Mouse (Mus musculus): Measurements from ENCODE around the gene Pla2g12b.

Gene Pla2g12b

DNA sequence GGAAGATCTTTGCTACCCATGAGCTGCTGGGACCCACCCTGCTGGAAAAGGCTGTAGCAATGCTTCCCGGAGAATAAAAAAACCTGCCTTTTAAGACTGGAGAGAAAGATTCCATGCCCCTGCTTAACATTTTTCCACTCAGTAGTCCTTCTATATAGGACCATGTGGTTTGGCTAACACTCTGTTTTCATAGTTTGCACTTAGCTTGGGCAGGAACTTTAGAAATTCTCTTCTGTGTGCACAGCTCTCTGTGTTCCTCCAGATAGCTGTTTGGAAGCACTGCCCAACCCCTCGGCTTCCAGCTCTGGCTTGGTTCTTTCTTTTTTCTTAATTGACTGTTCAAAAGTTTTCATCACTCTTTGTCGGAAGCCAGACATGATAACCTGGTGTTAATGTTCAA lies 13.2 kb downstream of the Pla2g12b start:
- DNase-seq: no peak

DNA sequence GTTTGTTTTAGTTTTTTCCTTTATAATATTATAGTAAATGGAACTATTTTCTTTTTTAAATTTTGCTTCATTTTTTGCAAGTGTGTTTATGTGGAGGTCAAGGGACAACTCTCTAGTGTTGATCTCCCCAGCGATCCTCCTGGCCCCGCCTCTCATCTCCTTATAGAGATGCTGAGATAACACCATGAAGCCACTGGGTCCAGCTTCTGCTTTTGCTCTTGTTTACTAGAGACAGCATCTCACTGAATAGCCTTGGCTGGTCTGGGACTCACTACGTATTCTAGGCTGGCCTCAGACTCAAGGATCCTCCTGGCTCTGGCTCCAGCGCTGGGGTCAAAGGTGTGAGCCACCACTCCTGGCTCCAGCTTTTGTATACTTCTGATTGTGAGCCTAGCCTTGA lies 16.1 kb downstream of the Pla2g12b start:
- no peak for DNase-seq

DNA sequence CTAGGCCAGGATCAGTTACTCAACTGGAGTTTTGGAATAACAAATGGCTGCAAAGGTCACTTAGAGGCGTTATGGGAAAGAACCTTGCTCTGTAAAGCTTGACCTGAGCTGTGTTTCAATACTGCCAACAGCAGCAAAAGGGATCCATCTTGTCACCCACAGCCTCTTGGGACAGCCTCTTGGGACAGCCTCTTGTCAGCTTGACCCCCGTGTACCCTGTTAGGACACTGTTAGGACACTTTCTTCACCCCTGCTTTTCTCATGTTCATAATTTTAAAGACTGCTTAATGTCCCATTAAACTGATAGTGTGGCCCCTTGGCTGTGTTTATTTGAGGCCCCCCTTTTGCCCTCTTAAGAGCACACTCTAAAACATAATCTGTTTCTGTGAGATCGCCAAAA lies 21.0 kb downstream of the Pla2g12b start:
- DNase-seq: no peak

DNA sequence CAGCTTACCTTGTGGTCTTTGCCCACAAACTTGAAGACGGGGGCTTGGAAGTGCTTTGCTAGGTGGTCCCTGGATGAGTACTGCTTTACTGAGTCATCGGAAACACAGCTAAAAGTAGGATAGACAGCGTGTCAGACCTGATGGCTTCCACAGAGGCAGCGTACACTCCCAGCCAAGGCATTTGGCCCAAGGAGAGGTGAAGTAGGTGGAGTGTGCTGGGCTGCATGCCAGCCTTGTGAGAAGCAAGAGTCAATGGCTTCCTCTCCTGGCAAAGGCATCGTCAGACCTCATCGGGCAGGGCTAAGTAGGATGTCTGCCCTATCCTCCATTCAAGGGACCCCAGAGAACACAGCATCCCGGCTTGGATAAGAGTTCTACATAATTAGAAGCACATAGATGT lies 21.9 kb downstream of the Pla2g12b start:
- DNase-seq: no peak

DNA sequence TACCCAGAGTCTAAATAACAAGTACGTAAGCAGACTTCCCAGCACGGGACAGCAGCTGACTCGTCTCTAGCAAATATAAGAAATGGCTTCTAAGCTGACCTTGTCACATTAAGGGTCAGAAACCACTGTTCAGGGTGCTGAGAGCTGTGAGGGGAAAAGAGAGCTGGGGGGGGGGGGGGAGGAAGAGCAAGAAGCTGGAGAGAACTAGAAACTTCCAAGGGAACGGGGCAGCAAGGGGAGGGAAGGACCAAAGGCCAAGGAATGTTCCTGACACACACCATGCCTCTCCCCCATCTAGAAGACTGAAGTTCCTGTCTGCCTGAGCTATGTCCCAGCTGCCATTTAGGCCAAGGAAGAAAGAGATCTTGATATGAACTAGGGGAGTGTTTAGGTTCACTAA lies 22.9 kb downstream of the Pla2g12b start:
- DNase-seq: no peak

DNA sequence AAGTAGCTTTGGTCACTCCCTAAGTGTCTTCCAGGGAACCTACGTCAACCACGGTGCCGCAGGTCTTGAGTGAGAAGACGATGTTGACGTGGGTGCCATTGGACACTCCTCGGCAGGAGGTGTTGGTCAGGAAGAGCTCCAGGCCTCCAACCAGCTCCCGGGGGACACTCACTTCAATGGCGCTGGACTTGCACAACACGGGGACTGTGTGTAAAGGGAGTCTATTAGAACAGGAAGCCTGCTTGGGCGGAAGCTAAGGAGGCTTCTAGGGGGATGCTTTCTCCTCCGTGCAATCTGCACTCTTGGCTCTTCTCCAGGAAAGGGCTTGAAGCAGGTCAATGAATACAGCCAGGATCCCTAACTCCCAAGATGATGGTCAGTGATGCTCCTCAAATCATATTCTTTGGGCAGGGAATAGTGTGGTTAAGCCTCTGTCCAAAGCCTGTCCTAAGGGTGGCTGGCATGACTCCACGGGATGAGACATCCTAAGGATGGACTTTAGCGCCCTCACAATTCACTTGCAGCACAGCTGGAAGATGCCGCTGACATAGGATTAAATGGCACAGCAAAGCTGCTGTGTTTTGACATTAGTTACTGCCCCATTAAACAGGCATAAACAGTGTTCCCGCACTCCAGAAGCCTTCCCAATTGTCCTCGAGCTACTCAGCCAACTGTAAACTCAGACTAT lies 26.1 kb downstream of the Pla2g12b start:
- DNase-seq: no peak

DNA sequence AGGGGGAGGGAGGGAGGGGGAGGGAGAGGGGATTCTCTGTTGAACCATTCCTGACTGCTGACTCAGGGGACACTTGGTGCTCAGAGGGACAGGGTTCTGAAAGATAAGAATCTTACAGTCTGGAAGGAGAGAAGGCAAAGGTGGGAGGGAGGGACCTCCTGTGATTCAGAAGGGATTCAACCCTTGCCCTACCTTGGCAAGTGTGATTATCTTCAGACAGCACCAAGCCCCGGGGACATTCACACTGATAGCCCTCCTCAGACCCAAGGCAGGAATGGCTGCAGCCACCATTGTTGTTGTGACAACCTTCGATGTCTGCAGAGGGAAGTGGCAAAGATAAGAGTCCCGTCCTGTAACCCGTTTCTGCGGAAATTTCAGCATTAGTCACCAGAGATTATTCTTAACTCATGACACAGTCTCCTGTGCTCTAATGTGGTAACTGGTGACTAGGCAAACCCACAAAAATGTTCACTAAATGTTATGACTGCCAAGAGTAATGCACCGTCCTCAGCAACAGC lies 27.3 kb downstream of the Pla2g12b start:
- no peak for DNase-seq

DNA sequence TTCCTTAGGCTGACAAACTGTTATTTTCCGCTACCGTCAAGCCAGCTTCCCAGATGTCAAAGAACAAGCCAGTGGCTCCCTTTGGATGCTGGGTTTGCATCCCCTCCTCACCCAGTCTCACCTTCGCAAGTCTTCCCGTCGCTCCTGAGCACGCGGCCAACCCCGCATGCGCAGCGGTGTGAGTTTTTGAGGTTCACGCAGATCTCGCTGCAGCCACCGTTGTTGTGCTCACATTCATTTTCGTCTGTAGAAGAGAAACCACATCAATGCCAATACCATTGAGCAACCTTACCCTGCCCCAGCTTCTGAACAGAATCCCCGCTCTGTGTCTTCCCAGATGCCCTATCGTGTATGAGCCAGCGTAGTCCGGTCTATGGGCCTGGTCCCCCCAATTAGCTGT lies 32.3 kb downstream of the Pla2g12b start:
- DNase-seq: no peak

DNA sequence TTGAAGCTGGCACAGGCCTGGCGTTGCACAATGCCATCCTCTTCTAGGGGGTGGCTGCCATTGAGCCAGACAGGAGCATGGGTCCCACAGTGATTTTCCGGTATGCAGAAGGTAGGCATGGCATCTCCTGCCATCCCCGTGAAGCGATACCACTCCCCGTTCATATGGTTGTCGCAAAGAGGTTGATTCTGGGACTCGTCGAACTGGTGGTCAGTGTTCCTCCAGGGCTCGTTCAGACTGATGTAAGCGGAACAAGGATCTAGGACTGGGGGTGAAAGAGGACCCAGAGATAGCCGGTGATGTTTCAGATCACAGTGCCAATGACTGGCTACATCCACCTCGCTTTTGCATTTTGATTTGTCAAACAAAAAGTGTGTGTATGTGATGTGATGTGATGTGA lies 35.2 kb downstream of the Pla2g12b start:
- no peak for DNase-seq

DNA sequence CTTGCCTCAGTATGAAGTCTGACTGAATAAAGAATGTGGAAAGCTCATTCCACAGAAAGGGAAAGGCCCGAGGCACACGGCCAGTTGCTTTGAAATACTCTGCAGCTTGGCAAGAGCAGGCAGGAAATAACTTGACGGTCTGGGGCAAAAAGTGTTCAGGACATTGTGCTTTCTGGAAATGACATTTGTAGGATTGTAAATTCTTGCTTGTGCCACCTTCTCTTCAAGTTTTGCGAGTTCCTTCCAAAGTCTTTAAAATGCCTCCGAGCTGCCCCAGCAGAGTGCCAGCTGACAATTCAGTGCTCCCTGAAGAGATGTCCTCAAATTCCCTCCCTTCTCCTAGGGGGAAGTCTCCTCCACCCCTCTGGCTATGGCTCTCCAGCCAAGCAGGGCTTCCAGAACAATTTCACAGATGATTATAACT lies 36.1 kb downstream of the Pla2g12b start:
- DNase-seq: no peak

DNA sequence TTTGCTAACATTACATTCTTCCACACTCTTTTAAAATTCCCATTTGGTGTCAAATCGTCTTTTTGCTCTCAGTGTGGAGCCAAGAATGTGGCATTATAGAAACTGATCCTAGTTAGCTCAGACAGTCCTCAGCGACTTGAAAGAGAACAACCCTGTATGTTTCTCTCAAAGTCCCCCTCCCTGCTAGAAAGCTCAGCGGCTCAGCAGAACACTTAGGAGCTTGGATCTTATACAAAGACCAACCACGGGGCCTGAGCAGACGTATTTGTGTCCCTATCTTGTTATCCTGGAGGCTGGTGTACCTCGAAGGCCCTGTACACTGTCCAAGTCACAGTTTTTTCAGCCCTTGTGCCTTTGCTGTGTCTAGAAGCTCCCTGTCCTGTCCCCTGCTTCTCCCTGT lies 36.7 kb downstream of the Pla2g12b start:
- no peak for DNase-seq

DNA sequence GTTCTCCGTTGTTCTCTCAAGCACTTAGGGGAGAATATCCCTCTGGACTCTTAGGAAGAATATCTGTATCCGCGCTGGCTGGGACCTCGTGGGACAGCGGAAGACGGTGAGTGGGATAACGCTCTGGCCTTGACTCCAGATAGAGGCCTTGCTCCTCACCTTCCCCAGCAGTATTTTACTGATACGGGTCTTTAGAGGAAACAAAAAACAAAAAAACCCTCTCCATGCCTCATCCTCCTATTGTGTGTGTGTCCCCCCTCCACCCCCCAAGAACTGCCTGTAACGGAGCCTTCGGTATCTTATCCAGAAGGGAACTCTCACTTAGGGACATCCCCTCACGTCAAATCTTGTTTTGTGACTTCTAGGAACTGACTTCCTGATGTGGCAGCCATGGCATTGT lies 38.3 kb downstream of the Pla2g12b start, which contains the start of gene Oit3:
TSS of gene Oit3 (minus strand) at position 44 of the 400 bp plus-strand sequence.
- DNase-seq: no peak

DNA sequence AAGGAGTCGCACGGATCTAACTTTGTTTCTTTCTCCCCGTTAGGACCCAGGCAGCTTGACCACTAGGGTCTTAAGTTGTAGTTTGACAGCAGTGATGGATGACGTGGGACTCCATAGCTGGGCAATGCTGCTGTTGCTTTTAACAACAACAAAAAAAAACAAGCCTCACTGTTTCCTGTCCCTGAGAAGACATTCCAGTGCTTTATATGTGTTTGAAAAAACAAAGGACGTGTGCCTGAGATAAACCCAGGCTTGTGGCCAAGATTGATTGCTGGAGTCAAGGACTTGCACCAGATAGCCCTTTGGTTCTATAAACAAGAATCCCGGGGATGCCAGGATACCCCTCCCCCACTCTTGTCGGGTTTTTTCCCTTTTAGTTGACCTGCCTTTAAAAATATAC lies 39.8 kb downstream of the Pla2g12b start:
- DNase-seq: no peak

DNA sequence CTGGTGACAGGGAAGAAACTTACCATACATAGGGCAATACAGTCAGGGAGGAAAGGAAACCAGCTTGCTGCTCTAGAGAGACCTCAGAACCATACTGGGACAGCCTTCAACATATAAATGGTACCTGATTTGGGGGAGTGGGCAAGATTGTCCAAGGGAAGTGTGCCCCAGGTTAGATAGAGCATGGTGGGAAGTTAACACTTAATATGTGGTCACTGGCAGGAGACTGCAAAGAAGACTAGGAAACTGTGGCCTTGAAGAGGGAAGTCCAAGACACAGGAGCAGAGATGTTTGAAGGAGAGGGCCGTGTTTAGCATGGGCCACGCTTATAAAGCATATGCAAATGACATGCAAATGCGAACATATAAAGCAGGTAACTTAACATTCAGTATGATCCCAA lies 40.6 kb downstream of the Pla2g12b start:
- DNase-seq: no peak

DNA sequence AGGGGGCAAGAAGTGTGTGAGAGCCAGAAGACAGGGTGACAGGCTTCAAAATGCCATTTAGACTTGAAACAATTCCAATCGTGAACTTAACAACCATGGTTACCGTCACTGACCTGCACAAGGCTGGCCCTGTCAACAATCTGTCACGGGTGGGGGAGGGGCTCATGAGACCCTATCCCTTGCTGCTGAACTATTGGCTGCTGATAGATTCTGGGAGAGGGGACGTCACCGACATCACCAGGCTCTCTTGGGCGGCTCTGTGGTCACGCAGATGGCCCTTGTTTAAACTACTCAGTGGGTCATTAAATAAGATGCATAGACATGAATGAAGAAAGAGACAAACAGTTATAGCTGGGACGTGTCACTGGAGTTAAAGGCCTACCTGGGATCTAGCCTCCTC lies 41.2 kb downstream of the Pla2g12b start:
- DNase-seq: no peak

DNA sequence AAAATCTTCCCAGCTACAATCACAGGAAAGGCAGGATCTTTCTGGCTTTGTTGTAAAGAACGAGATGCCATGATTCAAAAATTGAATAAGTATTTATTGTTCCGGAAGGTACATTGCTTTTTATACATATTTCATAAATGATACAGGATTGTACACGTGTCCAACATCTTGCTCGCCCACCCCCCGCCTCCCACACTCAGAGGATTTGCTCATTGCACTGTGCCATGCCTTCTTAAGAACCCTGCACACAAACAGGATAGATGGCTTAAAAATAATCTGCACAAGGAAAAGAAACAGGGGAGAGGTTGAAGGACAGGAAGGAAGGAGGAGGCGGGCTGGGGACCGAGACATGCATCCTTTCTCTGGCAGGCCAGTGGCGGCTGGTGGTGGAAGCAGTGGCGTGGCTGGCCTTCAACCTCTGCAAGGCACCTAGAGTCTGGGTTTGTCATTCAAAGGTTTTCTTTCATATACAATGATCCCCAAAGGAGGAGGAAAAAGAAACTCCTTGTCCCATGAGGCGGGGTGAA lies 43.5 kb downstream of the Pla2g12b start:
- no peak for DNase-seq

DNA sequence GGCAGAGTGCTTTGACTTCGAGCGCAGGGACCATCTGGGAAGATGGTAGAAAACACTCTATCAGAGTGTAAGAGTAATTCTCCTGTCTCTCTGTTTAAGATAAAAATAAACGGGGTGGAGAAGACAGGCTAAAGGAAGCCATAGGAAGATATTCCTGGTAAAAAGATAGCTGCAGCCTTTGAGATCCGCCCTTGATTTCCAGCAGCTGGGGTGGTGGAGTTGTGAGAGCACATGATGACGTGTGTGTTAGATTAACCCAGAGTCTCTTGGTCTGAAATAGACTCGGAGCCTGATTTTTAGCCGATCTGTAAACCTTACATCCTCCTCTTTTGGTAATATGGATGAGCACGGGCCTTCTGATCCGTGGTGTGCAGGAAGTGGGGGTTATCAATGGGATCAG lies 44.1 kb downstream of the Pla2g12b start:
- DNase-seq: no peak

DNA sequence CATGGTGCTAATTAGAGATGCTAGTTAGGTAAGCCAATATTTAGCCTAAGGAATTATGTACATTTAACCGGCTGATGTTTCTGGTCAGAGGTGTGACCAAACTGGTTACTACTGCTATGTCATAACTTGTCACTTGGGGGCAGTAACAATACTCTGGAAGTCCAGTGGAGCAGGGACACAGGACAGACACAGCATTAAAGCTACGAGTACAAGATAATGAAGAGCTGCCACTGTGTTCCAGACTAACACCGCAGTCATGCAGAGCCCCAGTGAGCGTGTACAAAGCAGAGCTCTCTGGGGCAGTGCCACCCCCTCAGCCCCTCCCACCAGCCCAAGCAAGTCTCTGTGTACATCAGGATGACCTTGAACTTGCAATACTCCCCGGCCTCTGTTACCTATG lies 48.4 kb downstream of the Pla2g12b start:
- no peak for DNase-seq

DNA sequence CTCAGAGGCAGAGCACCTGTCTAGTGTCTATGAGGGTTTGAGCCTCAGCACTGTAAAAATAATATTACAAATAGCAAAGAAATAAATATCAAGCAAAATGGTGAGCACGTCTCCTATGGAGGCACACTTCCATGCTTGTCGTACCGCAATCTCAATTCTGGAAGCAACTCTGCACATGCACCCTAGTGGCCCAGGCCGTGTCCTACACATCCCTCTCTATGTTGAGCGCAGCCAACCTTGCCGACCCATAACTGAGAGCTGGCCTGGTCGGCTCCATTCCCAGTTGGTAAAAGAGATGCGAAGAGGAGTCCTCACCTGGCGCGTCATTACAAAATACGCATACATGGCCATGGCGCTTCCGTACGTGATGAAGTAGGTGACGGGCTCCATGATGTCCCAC lies 51.2 kb downstream of the Pla2g12b start:
- DNase-seq: no peak

DNA sequence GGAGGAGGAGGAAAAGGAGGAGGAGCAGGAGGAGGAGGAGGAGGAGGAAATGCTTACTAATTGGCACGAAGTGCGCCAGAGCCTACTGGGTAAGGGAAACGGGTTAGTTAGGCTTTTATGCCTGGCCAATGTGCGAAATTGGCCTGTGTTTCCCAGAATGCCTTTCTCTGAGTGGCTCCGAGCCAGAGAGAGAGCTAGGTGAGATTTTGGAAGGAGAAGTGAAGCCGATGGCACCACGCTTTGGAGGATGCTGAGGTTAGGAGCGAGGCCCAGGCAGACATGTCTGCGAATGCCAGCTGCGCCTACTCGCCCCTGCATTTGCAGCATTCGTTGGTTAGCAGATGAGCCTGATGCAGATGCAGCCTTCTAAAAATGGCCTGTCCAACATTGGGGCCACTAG lies 56.3 kb downstream of the Pla2g12b start:
- DNase-seq: no peak

DNA sequence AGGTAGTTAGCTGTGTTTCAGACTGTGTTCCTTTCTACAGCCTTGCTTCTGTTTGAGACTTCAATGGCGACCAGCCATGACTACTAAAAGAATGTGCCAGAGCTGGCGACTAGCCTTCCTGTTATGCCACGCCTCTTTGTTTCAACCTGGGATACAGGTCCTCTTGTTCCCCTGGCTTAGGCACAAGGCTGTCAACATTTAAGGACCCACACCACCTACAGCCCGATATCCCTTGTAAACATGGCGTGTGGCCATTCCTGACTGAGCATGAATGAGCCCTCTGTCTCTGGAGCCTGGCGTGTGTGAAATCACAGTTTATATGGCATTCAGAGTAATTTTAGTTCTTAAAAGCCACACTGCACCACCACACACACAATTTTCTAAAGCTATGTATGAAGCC lies 58.8 kb downstream of the Pla2g12b start:
- DNase-seq: no peak

DNA sequence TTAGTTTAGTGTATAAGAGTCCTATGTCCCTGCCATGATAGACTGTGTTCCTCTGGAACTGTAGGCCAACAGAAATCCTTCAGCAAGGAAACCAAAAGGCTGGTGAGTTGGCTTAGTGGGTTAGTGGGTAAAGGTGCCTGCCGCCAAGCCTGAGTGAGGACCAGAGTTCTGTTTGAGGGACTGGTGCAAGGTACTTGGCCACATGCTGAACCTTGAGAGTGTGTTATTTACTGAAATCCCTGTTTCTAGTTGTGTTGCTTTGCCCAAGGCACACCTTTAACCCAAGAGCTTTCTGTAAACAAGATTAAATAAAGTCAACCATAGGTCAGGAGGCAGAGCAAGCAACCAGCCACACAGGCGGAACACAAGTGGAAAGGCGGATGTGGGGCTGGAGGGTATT lies 62.1 kb downstream of the Pla2g12b start:
- no peak for DNase-seq

DNA sequence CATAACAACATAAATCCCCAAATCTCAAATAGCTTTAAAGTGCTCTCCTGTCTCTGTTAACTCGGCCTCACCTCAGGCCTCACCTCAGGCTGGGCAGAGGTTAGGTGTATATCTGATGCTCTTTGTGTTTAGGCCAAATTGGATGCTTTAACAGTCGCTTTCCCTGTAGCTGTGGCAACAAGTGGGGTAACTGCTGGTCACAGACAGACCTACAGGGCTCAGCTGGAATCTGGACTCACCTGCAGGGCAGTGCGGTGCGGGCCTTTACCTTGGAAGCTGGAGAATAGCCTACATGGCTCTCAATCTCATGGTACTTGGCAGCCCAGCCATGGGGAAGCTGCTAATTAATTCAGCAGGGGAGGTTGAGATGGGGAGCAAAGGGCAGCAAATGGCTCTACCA lies 63.2 kb downstream of the Pla2g12b start:
- no peak for DNase-seq

DNA sequence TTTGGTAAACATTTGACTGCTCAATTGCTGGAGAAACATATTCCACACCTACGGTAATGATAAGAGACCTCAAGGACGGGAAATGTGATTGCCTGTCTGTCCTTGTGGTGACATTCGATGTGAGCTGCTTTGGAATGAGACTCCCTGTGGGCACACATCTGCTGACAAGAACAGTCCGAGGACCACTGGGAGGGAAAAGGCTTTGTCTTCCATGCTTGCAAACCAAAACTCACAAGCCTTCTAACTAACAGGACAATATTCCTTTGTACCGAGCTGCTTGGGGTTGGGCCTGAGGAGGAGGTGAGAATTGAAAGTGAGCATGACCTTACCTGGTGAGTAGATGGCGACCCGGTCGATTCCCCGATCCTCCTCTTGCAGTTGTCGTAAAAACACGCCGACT lies 63.8 kb downstream of the Pla2g12b start:
- no peak for DNase-seq

DNA sequence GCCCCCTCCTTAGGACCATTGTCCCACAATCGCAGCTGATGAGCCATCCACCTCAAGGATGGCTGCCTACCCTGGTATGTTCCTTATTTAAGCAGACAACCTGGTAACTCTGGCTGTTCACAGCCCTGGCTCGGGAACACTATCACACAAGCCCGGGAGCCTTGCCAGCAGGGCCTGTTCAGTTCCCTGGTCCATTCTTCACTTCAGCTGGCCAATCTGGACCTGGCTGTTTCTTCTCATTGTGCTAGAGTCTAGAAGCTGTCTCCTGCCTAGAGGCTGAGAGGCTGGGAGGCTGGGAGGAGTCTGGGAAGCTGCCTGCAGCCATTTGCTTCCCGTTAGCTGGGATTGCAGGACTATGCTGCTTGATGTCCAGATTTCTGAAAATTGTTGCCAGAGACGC lies 67.0 kb downstream of the Pla2g12b start:
- DNase-seq: no peak
